Mouse (Mus musculus) right cerebral cortex, adult 2 months (tissue): Measurements from ENCODE around the gene Safb.

ENCODE experiments used
- DNase-seq, 2 experiments: peaks; one replicate each; pipeline ENCODE4 v3.0.0; 2021 to 2022; ENCODE audit warnings: low spot score in 2 of 2

The Safb gene

DNA sequence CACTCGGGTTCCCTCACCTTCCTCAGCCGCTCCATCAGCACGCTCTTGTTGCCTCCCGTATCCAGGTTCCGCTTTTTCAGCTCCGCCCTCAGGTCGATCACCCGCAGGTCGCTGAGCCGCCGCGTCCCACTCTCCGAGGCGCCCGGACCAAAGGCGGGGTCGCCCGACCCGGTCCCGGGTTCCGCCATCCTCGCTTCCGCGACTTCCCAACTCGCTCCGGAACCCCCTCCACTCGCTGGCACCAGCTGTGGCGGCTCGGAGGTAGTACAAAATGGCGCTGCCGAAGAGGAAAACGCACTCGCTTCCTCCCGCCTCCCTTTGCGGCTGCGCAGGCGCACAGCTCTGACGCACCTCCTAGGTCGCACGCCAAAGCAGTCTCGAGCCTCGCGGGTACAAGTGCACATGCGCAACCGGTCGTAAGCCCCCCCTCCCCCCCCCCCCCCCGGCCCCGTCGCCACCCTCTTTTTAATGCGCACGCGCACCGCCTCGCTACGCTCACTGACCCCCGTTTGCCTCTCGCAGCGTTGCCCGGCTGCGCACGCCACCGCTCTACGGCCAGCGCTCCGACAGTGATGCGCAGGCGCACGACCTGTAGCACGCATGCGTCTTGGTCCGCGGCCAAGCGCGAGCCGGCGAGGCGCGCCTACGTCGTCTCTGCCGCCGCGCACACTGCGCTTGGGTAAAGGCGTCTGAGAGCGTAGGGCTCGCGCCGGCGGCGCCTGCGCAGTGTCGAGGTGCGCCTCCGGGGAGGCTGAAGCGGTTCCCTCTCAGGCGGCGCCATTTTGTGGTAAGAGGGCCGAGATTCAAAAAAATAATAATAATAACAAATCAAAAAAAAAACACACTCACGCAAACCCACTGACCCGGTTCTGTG is at the start of gene Safb, which contains the start of gene Safb2:
TSS of gene Safb (plus strand) at position 569 of the 874 bp plus-strand sequence.
TSS of gene Safb2 (minus strand) at position 329 of the 874 bp plus-strand sequence.
- peak; percentile 98 to 99 for DNase-seq

DNA sequence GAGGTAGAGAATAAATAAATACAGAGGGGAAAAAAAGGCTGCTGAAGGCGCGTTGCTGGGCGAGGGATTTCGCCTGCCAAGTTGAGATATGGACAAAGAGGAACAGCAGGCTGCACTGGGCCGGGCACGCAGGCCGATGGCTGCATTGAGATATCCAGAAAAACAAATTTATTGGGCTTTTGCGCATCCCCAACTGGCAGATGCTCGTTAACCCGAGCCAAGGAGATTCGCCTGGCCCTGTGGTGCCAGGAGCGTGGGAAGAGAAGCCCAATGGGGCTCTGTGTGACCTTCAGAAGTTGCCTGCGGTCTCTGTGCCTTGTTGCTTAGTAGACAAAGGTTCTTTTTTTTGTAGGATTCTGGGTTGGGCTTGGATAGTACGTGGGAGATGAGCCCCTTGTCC is 48.4 kb upstream of the Safb start:
- no peak for DNase-seq

DNA sequence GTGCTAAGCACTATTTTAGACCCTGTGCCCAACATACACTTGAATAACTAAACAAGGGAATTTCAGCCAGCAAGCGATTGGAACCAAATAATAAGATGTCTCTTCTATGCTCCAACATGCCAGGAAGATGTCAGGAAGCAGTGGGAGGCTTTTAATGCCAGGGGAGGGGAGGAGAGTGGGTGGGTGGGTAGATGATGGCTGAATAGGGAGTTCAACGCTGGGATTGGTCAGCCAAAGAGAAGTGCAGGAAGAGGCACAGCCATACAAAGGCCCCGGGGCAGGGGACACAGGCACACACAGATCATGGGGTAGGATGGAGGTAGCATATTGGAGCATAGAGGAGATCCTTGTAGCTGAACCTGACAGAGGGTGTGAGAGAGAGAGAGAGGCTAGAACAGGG is 47.8 kb upstream of the Safb start:
- no peak for DNase-seq

DNA sequence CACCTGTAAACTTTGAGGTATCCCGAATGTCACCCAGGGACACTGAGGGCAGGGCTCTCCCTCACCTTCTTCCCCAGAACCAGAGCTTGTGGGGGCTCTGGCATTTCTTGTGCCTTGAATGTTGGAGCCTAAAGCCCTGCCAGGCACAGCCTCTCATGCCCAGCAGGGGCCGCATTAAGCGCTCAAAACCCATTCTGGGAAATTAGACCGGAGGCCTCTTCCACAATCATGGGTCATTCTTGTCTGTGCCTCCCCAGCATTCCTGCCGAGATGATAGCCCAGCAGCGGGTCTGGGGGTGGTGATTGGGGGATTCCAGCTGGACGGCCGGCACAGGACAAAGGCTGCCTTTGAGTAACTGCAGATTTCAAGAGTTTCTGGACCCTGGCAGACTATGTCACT is 46.7 kb upstream of the Safb start:
- no peak for DNase-seq

DNA sequence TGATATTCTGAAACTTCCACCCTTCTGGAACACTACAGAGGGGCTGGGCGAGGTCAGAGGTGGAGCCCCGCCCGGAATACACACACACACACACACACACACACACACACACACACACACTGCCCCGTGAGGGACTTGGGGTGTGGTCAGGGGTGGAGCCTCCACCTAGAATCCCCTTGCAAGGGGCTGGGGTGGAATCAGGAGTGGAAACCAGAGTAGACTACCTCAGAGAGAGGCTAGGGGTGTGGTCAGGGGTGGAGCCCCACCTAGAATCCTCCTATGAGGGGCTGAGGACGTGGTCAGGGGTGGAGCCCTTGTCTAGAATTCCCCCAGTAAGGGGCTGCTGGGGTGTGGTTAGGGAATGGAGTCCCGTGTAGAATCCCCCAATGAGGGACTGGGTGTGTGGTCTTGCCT is 44.1 kb upstream of the Safb start:
- no peak for DNase-seq

DNA sequence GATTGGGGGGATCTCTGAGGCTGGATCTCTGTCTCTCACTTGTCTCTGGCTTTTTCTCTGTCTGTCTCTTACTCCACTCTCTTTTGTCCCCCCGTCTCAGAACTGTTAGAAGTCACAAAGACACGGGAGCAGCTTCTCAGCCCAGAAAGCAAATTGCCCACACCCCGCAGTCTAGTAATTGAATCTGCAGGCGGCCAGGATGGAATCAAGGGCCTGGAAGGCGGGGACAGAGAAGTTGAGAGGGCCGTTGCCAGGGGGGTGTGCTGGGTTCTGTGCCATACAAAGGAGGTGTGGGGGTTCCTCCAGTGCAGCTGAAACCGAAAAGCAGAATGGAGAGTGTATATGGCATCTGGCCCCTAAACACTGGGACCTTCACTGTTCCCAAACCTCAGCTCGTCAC is 41.9 kb upstream of the Safb start:
- no peak for DNase-seq

DNA sequence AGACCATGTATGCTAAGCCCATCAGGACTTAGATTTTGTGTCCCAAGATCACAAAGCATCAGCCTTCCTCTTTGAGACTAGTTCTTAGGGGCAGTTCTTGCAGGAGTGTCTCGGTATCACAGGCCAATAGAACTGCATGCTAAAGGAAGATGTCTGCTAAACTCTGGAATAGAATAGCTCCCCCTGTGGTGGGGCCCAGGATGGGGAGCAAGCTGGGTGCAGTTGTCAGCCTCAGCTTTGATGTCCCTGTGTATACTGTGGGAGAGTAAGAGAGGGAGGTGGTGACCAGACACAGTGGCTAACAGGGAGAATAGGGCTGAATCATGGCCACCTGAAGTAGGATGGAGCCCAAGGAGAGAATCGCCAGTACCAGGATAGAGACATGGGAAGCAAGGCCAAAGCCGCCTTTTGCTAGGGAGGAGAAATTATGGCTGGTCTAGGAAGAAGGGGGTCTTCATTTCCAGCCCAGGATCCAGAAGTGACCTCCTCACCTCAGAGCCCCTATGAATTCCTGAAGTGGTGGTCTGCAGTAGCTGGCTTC is 40.9 kb upstream of the Safb start:
- DNase-seq = no peak

- DNase-seq = no peak
These were observed 39.8 kb upstream of the Safb start for GRCm38 (mm10) chr17:56544699-56545387.

- DNase-seq = no peak
These were observed 38.7 kb upstream of the Safb start for GRCm38 (mm10) chr17:56545945-56546344.

GRCm38 (mm10) chr17:56546576-56546975 is 38.0 kb upstream of the Safb start:
- DNase-seq = peak in 1 of 2 experiments; percentile 1

DNA sequence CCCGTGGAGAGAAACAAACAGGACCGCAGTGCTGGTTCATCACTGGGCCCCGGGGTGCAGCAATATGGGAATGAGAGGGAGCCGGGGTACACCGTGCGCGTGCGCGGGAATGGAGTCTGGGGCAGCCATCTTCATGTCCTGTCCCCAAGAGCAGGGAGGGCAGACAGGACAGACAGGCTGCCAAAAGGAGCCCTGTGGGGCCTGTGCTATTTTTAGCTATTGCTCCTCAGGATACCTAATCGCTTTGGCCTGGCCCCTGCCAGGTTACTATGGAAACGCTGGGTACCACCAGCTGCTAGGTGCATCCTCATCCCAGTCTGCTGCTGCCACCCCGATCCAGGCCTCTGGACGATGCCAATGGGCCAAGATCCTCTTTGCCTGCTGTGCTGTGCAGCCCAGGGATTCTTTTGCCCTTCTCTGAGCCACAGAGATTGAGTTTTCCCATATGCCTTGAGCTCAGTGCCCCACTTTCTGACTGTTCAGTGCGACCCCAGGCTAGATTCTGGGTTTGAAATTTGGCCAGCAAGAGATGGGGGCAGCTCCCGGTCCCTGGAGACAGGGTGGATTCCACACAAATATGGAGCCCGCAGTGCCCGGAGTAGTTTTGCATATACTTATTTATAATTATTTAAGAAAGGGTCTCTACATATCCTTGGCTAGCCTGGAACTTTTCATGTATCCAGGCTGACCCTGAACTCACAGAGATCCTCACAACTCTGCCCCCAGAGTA is 37.3 kb upstream of the Safb start:
- DNase-seq = peak in 1 of 2 experiments; percentile 1

DNA sequence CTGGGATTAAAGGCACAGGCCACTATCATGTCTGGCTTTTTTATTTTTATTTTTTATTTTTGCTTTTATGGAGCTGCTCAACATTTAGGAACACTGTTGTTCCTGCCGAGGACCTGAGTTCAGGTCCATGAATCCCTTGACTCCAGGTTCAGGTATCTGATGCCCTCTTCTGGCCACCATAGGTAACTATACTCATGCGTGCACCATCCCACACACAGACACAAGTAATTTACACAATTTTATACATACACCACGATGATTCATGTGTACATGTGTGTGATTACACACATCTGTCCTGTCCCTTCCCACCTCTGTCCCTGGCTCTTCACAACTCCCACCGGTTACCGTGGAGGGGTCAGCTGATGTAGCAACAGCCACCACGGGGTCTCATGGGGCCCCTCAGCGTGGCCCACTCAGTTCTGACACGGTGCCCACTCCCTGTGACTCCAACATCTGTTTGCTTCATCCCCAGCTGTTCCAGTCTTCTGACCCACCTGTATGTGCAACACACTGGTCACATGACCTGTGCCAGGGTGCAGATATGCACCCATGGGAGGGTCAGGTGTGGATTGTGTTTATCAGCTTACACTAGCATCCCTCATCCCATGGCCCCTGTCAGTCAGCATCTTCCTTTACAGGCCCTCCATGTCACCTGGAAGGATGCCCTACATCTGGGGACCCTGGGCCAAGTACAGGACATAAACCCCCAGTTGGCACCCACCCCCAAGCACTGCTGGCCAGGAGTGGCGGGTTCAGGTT is 36.6 kb upstream of the Safb start:
- peak in 1 of 2 experiments; percentile 1 for DNase-seq

DNA sequence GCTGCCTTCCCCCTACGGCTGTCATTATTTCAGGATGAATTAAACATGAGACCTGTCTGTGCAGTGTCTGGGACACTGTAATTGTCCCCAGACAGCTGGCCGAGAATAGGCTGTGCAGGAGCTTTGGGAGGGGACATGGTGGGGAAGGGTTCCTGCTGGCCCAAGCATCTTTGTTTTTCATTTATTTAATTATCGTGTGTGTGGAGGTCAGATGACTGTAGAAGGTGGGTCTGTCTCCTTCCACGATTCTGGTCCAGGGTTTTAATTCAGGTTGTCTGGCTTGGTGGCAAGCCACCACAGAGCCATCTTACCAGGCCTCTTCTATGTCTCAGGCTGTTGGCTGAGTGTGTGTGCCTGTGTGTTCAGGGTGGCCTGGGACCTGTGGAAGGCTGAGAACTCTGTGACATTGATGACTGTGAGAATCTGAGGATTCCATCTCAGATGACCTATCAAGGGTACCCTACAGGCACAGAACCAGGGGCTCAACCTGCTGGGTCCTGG is 36.0 kb upstream of the Safb start:
- DNase-seq = peak in 1 of 2 experiments; percentile 1

- peak in 1 of 2 experiments; percentile 2 for DNase-seq
These were observed 33.7 kb upstream of the Safb start for GRCm38 (mm10) chr17:56550784-56551475.

DNA sequence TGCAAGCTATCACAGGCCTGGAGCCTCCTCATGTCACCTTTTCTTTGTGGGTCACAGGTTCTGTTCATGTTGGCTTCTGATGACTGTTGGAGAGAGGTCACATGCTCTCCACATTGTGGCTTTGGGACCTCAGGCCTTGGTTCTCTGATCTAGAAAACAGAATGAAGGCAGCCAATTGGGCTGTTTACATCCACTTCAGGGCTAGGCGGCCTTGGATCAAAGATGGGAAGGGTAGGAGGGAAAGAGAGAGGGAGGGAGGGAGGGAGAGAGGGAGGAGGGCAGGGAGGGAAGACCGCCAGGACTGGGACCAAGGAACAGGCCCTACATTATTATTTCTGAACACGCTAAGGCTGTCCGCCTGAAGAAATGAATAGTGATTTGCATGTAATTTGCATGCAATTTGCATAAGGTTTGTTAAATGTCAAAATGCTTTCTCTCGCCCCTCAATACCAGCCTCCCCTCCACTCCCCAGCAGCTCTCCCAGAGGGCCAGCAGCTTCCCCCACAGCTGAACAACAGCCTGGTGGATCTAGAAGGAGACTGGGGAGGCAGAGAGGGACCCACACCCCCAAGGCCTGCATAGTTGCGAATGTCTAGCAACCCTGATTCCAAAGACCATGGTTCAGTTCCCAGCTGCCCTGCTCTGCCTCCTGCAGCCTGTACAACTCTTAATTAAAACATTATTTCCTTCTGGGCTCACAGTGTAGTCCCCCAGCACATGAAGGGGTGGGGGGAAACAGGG is 32.6 kb upstream of the Safb start:
- DNase-seq = no peak

GRCm38 (mm10) chr17:56552781-56553363 is 31.8 kb upstream of the Safb start:
- peak; percentile 82 to 84 for DNase-seq

DNA sequence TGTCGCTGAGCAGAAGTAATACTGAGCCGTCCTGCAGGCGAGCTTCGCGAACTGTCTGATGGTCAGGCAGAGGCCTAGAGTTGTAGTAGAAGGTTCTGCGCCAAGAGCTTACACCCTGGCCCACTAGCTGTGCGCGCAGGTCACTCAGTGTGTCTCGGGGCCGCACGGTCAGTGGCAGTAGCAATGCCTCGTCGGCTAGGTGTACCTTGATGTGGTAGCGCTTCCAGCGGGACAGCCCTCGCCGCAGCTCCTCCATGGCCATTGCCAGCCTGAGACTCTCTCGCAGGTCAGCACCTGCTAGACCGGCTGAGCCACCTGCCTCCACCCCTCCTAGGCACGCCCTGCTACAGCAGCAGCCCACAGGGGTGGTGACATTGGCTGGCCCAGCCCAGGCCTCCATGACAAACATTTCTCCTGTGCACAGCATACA is 30.5 kb upstream of the Safb start, which contains the start of gene Gm20219:
TSS of gene Gm20219 (minus strand) at position 266 of the 430 bp plus-strand sequence.
- DNase-seq = no peak

GRCm38 (mm10) chr17:56558448-56558847 is 26.2 kb upstream of the Safb start:
- DNase-seq = peak; percentile 76 to 78

- DNase-seq = no peak
These were observed 25.2 kb upstream of the Safb start for GRCm38 (mm10) chr17:56559386-56559785.
